Mouse (Mus musculus) testis, adult 2 months (tissue): ENCODE measurements around the gene Kcnt1.

Experiments used
- CTCF ChIP-seq: fragments of 200-500 bp; IDR thresholded peaks from 2 replicates; pipeline ENCODE4 v1.5.1; 2012; ENCODE audit warnings: low read depth, mild to moderate bottlenecking, inconsistent platforms, low read length, moderate library complexity; ENCODE audit not compliant: control insufficient read depth, insufficient read depth, insufficient replicate concordance
- POLR2A ChIP-seq: fragments of 200-500 bp; IDR thresholded peaks from 2 replicates; pipeline ENCODE4 v1.6.1; 2012; ENCODE audit warnings: low read depth, mild to moderate bottlenecking, inconsistent platforms, low read length, moderate library complexity; ENCODE audit not compliant: control insufficient read depth

DNA sequence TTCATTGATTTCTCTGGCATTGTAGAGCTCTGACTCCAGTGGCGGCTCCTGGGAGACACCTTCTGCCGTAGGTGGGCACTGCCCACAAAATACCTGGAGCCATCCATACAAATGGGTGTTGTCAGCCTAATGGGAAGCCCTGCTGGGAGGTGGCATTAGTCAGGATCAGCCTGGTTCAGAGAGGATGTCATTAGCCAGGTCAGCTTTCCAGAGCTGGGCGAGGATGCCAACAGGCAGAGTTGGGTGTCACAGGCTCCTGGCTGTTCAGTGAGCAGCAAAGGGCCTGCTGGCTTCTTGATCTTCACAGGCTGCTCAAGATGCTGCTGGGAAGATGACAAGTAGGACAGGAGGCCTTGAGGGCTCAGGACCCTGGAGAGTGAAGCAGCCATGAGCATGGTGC is 21.2 kb downstream of the Kcnt1 start:
- TF ChIP-seq POLR2A: no peak
- no peak for TF ChIP-seq CTCF
